Mouse (Mus musculus): ENCODE measurements at regions not wholly inside any gene's neighbourhood (a gene's known extent, or its start where the extent isn't known, plus 50 kb on each side); places are given as distances from the start of the nearest gene placed in this dataset.

GRCm38 (mm10) chr5:118966901-118967300 is 406.4 kb downstream of the Med13l start:
- no peak for DNase-seq (ENCODE audit: low read depth in 2 of 2, low spot score in 2 of 2)

DNA sequence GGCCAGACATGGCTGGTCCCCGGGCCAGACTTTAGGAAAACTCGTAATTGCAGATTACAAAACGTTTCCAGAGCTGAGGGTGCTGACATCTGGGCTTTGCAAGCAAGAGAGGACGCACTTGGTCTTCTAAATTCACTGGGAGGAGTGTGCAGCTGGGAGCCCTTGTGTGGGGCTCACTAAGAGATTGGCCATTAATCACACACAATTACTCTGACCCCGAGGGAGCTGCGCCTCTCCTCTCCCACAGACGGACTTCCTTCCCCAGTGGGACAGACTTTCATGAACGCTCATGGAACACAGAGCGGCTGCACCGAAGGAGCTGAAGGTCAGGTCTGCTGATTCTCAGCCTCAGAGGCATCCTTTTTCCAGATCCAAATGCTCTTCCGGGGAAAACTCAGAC is 407.2 kb downstream of the Med13l start:
- no peak for DNase-seq (ENCODE audit: low read depth in 2 of 2, low spot score in 2 of 2)

DNA sequence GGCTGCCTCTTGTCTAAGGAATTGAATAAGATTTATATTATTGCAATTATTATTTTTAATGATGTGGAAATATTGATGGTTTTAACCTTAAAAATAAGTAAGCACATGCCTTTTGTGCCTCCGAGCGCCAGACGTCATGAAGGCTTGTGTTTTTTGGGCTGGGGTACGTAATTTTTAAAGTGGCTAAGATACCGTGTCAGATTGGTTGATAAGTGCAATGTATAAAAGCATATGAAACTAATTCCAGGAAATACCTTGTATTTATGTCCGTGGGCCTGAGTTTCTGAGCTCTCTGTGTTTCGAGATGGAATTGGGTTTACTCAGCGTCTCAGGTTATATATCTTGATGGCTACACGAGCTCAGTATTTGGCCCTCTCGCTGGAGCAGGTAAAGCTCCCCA is 414.7 kb downstream of the Med13l start:
- no peak for DNase-seq (ENCODE audit: low read depth in 2 of 2, low spot score in 2 of 2)

- no peak for DNase-seq (ENCODE audit: low read depth in 2 of 2, low spot score in 2 of 2)
Measured at GRCm38 (mm10) chr5:118978921-118979630, 418.6 kb downstream of the Med13l start.

DNA sequence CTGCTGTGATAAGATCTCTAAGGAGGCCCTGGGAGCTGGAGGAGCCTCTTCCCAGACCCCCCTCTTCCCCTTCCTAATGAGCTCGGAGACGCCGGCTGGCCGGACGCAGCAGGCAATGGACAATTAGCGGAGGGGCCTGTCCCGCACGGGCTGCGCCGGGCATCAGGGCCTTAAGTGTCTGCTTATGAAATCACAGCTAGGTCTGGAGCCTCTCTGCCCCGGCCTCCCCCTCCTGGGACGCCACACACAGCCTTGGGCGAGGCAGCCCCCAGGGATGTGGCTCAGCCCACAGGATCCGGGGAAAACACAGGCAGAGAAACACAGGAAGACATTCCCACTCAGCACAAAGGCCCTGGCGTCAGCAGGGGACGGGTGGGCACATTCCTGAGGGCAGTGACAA is 420.6 kb downstream of the Med13l start:
- DNase-seq (ENCODE audit: low read depth in 2 of 2, low spot score in 2 of 2): no peak

- no peak for DNase-seq (ENCODE audit: low read depth in 2 of 2, low spot score in 2 of 2)
Measured at GRCm38 (mm10) chr5:118984251-118984650, 423.8 kb downstream of the Med13l start.

DNA sequence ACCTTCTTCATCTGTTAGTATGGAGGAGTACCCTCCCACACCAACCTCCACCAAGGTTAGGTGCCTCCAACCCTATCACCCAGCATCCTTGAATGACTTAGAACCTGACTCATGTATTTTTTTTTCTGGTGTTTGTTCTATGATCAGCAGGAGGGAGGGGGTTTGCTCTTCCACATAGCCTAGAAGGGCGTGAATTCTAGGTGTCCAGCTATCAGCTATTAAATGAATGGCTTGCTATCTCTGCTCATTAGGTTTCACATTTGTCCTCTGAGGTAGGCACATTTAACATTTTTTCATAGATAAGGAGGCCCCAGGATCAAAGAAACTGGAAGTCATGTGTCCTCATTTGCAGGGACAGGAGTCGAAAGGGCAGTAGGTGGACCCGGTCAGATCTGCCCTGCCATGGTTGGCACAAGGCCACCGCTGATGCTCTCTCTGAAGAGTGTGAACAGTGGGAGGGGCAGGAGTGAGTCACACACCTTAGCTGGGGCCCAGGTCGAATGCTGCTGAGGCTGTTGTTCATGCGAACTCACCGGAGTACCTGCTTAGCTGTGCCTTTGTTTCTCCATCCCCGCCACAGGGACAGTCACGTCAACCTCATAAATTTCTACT is 424.4 kb downstream of the Med13l start:
- DNase-seq (ENCODE audit: low read depth in 2 of 2, low spot score in 2 of 2): no peak

DNA sequence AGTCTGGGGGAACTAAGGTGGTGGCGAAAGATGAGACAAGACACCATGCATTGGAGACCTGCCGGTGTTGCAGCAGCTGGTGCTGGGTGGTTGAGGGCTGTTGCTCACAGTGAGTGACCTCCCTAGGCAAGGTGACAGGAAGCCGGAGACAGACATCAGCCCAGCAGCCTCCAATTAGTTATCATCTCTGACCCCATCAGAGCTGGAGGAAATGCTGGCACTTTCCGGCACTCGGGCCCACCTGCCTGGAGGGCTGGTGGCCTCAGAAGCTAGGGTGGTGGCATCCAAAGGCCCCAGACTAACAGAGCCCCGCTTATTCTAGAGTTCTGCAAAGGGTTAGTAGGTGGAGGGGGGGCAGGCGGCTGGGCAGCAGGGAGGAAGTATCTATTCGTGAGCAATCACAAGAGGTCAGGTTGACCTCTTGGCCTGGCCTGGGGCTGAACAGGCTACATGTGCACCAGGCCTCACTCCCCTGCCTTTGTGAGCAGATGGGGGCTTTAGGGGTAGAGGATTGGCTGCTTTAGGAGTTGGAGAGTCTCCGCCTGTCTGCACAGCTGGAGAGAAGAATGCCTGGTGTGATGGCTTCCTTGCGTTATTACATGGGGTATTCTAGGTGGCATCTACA is 427.0 kb downstream of the Med13l start:
- DNase-seq (ENCODE audit: low read depth in 2 of 2, low spot score in 2 of 2): no peak

DNA sequence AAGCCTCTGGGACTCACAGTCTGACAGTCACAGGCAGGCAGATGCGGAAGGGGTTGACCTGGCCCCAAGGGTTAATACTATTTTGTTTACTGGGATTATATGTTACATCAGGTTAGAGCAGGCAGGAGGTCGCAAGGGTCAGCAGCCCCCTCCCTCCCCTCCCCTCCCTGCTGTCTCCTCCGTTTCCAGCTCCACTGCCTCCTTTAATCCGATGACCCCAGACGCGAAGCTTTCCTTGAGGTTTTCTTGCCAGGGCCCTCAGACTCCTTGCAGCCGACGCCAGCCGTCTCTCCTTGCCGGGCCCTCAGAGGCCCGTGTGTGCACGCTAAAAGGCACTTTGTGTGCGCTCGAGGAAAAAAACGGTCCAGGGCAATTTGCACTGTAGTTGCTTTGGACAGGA is 438.6 kb downstream of the Med13l start:
- DNase-seq (ENCODE audit: low read depth in 2 of 2, low spot score in 2 of 2): no peak

DNA sequence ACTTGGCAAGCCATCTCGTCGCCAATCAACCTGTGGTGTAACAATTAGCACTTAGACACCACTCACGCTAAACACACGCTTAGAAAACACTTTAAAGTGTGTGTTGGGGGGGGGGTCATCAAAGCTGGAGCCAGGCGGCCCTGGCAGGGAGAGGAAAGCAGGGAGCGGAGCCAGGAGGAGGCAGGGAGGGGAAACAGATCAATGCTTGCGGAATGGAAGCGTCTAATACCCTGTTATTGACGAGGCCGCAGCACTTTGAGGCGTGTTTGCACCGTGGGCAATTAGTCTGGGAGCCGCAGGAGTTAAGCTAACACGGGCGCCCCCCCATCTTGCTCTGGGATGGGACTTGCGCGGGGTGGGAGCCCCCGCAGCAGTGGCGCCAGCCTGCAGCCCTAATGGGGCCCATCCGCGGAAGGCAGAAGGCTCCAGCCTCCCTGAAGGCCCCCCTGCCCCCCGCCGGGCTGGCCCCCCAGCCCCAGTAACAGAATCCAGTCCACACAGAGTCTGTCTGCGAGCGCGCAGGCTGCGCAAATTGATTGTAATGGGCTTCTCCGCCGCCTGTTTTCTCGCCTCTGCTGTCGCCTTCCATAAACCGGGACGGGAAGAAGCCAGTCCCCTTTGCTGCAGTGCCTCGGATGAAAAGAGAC is 445.5 kb downstream of the Med13l start:
- no peak for DNase-seq (ENCODE audit: low read depth in 2 of 2, low spot score in 2 of 2)

- DNase-seq (ENCODE audit: low read depth in 2 of 2, low spot score in 2 of 2): no peak
Measured at GRCm38 (mm10) chr5:119010048-119010447, 449.6 kb downstream of the Med13l start.

- no peak for DNase-seq (ENCODE audit: low read depth in 2 of 2, low spot score in 2 of 2)
Measured at GRCm38 (mm10) chr5:119015181-119015580, 454.7 kb downstream of the Med13l start.

DNA sequence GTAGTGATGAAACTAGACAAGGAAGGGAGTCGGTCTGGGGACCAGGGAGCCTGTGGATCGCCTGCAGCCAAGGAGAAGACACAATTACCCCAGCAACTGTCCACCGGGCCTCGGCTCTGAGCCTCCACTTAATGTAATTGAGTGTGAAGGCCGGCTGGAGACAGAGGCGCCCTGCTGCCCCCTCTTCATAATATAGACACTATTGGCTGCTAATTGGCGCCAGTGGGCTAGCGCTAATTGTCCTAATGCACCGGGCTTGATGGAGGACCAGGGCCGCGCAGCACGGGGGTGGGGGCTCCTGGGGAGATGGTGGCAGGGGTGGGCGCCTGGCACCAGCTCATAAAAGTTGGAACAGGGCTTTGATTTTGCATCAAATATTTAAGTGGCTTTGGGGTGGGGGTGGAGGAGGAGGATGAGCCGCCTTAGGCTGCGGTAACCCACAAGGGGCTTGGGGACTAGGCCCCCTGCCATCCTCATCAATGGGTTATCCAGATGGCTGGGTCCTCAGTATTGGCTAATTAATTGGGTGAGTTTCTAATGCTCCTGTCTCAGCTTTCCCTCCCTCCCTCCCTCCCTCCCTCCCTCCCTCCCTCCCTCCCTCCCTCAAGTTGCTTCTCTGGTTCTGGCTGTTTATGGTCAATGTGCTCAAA is 455.3 kb downstream of the Med13l start:
- DNase-seq (ENCODE audit: low read depth in 2 of 2, low spot score in 2 of 2): no peak

- DNase-seq (ENCODE audit: low read depth in 2 of 2, low spot score in 2 of 2): no peak
Measured at GRCm38 (mm10) chr5:119016420-119016819, 455.9 kb downstream of the Med13l start.

DNA sequence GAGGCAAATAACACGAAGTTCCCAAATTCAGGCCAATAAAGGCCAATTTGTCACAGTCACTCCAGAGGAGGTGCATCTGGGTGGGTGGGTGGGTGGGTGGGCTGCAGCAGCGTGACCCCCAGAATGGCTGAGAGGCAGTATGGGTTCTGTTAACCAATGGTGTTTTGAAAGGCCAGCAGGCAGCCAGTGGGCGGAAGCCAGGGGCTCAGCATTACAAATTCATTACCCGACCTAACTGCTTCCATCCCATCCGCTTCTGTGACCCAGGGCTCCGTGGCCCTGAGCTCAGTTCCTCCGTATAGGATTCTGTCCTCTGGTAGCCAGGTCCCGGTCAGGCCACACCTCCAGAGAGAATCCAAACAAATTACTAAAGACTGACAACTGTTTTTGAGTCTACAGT is 463.5 kb downstream of the Med13l start:
- DNase-seq (ENCODE audit: low read depth in 2 of 2, low spot score in 2 of 2): no peak

DNA sequence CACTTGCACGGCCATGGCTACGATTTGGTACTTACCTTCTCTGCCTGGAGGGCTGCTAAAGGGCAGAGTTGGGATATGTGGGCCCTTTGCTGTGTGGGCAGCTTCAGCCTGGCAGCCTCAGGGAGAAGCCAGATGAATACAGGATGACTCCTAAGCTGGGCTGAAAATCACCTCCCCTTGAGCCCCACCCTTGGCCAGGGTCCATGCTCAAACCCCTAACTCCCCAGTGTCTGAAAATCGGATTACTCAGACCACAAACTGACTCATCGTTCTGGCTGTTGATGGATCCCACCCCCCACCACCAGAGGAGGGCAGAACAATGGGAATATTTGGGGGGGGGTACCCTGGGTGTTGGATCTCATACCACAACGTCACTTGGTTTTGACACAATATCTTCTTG is 471.6 kb downstream of the Med13l start:
- DNase-seq (ENCODE audit: low read depth in 2 of 2, low spot score in 2 of 2): no peak

DNA sequence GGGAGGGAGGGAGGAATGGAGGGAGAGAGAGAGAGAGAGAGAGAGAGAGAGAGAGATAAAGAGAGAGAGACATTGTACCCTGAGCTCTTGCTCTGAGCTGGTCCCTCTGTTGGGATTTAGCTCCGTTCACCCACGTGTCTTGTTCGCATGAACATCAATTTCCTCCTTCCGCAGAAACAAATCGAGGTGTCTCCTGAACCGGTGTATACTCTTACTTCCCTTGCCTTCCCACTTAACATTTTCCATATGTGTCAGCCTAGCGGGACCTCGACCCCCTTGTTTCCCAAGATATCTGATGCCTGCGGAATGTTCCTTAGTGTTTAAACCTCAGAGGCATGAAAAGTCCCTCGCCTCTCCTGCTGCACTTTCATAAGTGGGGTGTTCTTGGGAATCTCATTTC is 484.1 kb downstream of the Med13l start:
- DNase-seq (ENCODE audit: low read depth in 2 of 2, low spot score in 2 of 2): no peak

- no peak for DNase-seq (ENCODE audit: low read depth in 2 of 2, low spot score in 2 of 2)
Measured at GRCm38 (mm10) chr5:119047581-119047980, 487.1 kb downstream of the Med13l start.

- DNase-seq (ENCODE audit: low read depth in 2 of 2, low spot score in 2 of 2): no peak
Measured at GRCm38 (mm10) chr5:119052354-119052996, 492.0 kb downstream of the Med13l start.

DNA sequence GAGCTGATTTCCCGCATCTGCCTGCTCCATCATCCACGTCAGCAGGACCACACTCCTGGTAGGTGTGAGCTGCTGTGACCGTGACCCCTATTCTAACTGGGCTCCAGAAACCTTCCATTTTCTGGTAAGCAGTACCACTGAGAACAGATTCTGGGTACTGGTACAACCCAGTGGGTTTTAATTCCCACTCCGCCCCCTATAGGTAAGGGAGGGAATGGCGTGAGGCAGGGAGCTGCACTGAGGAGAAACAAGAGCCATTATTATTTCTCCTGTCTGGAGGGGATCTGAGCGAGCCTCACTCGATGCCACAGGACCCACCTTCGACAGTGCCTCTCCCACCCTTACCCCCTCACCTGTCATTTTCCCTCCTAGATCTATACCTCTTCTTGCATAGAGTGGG is 493.3 kb downstream of the Med13l start:
- no peak for DNase-seq (ENCODE audit: low read depth in 2 of 2, low spot score in 2 of 2)

DNA sequence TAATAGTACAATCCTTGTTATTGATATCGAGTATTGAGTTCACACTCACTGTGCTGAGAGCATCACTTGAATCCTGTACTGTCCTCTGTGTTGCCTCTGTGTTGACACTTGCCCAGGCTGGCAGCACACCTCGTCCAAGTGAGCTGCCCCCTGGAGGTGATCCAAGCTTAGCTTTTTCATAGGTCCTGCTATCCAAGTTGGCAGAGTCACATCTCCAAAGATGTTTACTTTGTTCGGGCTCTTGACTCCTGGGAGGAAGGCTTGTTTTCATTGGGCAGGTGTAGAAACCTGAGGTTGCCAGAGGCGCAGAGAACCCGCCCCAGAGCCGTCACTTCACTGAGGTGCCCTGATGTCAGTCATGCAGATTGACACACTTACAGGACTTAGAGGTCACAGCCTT is 493.9 kb downstream of the Med13l start:
- no peak for DNase-seq (ENCODE audit: low read depth in 2 of 2, low spot score in 2 of 2)

Measured in CD8-positive naive resting alpha-beta T cell, adult 2 months (primary cell).